Mouse (Mus musculus) heart, postnatal 10 days (tissue): Measurements from ENCODE around the gene Tmprss2. TPM values are rescaled to one million over a fixed set of nuclear protein-coding genes. Genes with fewer than 3 reads are reported as not detected.
"Not testable (repeated sequence)": the region's sequence is repeated elsewhere in the genome, so short reads cannot be mapped to it uniquely, and the experiment has no call there.

Experiments
- DNase-seq, 2 experiments: peaks; one replicate each; pipeline ENCODE4 v3.0.0; 2021
- intact Hi-C: fragments of 180-260 bp; cut with DNase I; formaldehyde crosslinking; loops from one replicate; pipeline ENCODE4 v1.15.1; 2025
- total RNA-seq, 2 experiments: library from RNA; stranded (reverse); gene quantifications; 2 replicates each; pipeline ENCODE4 v1.2.3; 2021

Gene Tmprss2
- total RNA-seq, 2 experiments from 2014 or later, result not detected

GRCm38 (mm10) chr16:97593057-97593456, 17.9 kb downstream of the Tmprss2 start:
- intact Hi-C loops, result loop anchor here (1.0 to 2.0 kb wide), 3 partner anchors 70 to 280 kb away; no protein-coding TSS in a partner anchor
- DNase-seq, result peak; percentile 63 to 86

GRCm38 (mm10) chr16:97591512-97591911, 19.5 kb downstream of the Tmprss2 start:
- intact Hi-C loops, result no loop called here
- DNase-seq, result no peak

GRCm38 (mm10) chr16:97582876-97583275, 28.1 kb downstream of the Tmprss2 start:
- DNase-seq, intact Hi-C loops: not testable (repeated sequence)

- DNase-seq, result no peak
- intact Hi-C loops, result loop anchor here (2.0 kb wide), 2 partner anchors 127 to 257 kb away; no protein-coding TSS in a partner anchor
These were observed 41.6 kb downstream of the Tmprss2 start for GRCm38 (mm10) chr16:97569426-97569825.

GRCm38 (mm10) chr16:97568662-97569061, 42.3 kb downstream of the Tmprss2 start:
- intact Hi-C loops, result loop anchor here (2.0 kb wide), 2 partner anchors 126 to 256 kb away; no protein-coding TSS in a partner anchor

GRCm38 (mm10) chr16:97544340-97544739, 66.7 kb downstream of the Tmprss2 start:
- intact Hi-C loops, result no loop called here
- no peak for DNase-seq

More at GRCm38 (mm10) chr16:97568662-97569061, 42.3 kb downstream of the Tmprss2 start:
- DNase-seq, result peak; percentile 48 to 66

- intact Hi-C loops, result no loop called here
- no peak for DNase-seq
These were observed 74.1 kb downstream of the Tmprss2 start for GRCm38 (mm10) chr16:97536859-97537258.

GRCm38 (mm10) chr16:97535808-97536413, 75.1 kb downstream of the Tmprss2 start:
- intact Hi-C loops, result no loop called here

GRCm38 (mm10) chr16:97534876-97535461, 76.0 kb downstream of the Tmprss2 start:
- intact Hi-C loops, result no loop called here

More at GRCm38 (mm10) chr16:97535808-97536413, 75.1 kb downstream of the Tmprss2 start:
- peak; percentile 75 to 79 for DNase-seq

GRCm38 (mm10) chr16:97534448-97534847, 76.5 kb downstream of the Tmprss2 start:
- no peak for DNase-seq
- intact Hi-C loops, result no loop called here

More at GRCm38 (mm10) chr16:97534876-97535461, 76.0 kb downstream of the Tmprss2 start:
- DNase-seq, result peak; percentile 78

- DNase-seq, result no peak
- intact Hi-C loops, result no loop called here
These were observed 77.2 kb downstream of the Tmprss2 start for GRCm38 (mm10) chr16:97533751-97534150.

GRCm38 (mm10) chr16:97533126-97533525, 77.9 kb downstream of the Tmprss2 start:
- peak in 1 of 2 experiments; percentile 8 for DNase-seq

GRCm38 (mm10) chr16:97529241-97529640, 81.8 kb downstream of the Tmprss2 start:
- intact Hi-C loops, result no loop called here
- DNase-seq, result no peak

More at GRCm38 (mm10) chr16:97533126-97533525, 77.9 kb downstream of the Tmprss2 start:
- intact Hi-C loops, result no loop called here

GRCm38 (mm10) chr16:97523024-97523423, 88.0 kb downstream of the Tmprss2 start:
- DNase-seq, result peak; percentile 56 to 70
- intact Hi-C loops, result loop anchor here (1.0 to 5.0 kb wide), 2 partner anchors 70 to 259 kb away; no protein-coding TSS in a partner anchor

GRCm38 (mm10) chr16:97521983-97522382, 89.0 kb downstream of the Tmprss2 start:
- intact Hi-C loops, result loop anchor here (5.0 kb wide), 1 partner anchor 260 kb away; no protein-coding TSS in a partner anchor
- no peak for DNase-seq

GRCm38 (mm10) chr16:97516341-97516740, 94.7 kb downstream of the Tmprss2 start:
- intact Hi-C loops, result no loop called here
- DNase-seq, result no peak

Other genes with a start within 250 kb of the Tmprss2 start
- 1 to 10 TPM in 1 of 2 experiments, under 1 TPM in 1; 0.53 to 1.5 TPM for gene Mx1, start 148.3 kb downstream of the Tmprss2 start, total RNA-seq
- gene Fam3b, start 96.4 kb downstream of the Tmprss2 start, total RNA-seq, result not detected
- under 1 TPM; 0.24 to 0.40 TPM for gene Ripk4, start 152.6 kb upstream of the Tmprss2 start, total RNA-seq
- gene Prdm15, start 240.7 kb upstream of the Tmprss2 start, total RNA-seq, result 1 to 10 TPM; 6.7 to 6.8 TPM